Mouse (Mus musculus): ENCODE data around the gene Gpsm1.

Gene Gpsm1

DNA sequence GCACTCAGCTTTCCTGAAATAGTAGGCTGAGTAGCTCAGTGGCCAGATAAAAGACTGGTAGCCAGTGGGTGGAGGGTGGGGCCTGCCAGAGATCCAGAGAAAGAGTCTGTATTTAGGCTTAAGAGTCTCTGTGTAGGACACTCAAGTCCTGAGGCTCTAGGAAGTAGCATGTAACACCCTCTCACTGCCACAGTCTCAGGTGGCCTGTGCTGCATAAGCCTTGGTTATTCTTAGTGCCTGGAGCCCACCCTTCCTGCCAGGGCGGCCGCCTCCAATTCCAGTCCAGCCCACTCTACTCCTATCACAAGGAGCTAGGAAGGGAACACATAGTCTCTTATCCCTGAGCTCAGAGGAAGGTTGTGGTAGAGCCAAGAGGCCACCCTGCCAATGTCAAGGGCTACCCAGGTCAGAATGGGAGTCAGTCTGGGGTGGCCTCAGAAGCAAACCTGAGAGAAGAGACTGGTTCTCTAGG lies 26.2 kb downstream of the Gpsm1 start:
- DNase-seq (ENCODE audit: low read depth) = no peak

DNA sequence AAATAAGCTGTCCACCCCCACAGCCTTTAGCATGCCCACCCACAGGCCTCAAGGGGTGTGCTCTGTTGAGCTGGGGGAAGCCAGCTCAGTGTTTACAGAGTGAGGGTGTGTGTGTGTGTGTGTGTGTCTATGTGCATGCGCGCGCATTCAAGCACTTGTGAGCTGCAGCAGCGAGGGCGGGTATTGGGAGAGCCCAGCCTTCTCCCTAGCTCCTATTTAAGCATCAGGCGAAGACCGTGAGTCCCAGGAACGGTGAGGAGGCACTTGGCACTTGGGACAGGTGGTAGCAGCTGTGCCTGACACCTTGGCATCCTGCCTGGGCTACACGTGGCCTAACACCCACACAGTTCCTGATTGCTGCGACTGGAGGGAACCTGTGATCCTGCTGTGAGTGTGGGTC lies 26.7 kb downstream of the Gpsm1 start:
- no peak for DNase-seq (ENCODE audit: low read depth)

DNA sequence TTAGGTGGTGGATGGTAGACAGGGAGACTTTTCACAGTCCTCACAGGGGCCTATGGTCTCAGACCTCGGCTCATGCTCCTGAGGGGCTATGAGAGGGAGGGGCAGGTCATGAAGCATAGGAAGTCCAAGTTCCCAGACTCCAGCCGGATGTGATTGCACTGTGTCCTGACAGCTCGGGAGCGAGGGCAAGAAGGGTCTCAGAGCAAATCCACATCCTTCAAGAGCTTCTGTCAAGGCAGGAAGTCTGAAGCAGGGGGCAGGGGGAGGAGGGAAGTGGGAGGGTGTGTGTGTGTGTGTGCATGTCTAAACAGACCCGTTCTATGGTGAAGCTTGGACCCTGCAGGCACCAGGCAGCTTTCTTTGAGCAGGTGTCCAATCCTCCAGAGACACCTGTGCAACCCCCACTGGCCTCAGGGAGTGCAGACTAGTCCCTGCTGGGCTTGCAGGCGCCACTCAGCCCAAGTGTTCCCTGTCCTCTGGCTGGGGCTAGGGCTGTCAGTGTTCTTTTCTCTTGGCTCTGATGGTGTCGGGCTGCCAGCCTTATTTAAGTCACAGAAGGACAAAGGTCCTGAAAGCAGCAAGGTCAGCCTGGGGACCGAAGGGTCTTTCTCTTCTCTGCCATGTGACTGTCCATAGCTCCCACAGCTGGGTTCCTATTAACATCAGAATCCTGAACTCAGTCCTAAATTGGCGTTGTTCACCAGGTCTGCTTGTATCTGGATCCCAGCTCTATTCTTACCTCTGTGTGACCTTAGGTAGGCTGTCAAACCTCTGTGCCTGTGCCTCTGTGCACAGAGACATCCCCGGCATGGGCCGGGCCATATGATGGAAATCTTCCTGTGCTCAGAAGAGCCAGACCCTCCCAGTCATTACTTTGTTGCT lies 27.5 kb downstream of the Gpsm1 start:
- DNase-seq (ENCODE audit: low read depth) = no peak

DNA sequence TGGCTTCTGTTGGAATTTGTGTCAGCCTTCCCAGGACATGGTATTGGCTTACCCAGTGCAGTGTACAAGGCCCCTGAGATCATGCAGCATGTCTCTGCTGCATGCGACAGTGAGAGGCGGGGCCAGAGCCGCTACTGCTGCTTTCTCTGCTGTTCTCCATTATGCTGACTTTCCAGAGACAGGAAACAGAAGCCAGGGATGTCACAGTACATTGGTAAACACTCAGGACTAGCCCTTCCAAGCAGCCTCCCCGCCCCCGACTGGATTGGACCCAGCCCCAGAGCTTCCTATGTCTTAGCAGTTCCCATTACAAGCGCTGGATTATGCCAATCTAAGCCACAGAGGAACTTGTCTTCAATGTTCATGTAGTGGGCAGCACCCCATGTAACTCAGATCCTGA lies 32.9 kb downstream of the Gpsm1 start:
- no peak for DNase-seq (ENCODE audit: low read depth)

DNA sequence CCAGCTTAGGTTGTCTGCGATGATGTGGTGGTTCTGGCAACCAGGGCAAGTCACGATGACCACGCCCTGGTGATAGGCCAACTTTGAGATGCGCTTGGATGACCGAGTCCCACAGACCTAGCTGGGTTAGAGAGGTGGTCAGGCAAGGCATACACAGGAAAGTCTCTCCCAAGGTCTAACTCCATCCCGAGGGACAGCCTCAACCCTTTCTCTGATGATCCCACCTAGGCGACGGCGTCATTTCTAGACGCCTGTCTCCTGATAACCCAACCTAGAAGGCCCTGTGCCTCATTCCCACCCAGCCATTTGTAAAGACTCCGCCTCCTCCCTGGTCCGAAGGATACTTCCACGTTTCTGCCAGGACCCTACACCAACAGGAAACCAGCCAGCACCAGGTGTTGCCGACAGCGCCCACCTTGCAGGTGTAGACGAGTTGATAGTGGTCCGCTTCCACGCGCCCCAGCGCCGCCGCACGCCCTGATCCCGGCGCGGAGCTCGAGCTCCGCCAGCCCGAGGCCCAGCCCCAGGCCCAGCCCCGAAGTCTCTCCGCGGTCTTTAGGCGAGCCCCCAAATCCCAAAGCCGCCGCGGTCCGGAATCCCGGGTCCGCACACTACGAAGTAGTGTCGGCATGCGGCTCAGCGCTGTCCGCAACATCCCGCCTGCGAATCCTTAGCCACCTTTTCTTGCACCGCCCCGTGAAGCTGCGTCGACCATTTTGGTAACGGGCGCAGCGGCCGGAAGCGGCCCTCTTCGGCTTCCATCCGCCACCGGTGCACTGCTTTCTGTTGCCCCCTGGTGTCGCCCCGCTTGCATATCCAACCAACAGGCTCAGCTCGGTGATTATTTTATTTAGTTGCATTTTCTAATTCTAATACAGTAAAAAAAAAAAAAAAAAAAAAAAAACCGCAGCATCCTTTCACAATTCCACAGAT lies 36.3 kb downstream of the Gpsm1 start, which contains the start of gene Dnlz:
Gene Dnlz (minus strand): TSS at position 753 of the 933 bp plus-strand sequence.
- peak; percentile 96 for DNase-seq (ENCODE audit: low read depth)

DNA sequence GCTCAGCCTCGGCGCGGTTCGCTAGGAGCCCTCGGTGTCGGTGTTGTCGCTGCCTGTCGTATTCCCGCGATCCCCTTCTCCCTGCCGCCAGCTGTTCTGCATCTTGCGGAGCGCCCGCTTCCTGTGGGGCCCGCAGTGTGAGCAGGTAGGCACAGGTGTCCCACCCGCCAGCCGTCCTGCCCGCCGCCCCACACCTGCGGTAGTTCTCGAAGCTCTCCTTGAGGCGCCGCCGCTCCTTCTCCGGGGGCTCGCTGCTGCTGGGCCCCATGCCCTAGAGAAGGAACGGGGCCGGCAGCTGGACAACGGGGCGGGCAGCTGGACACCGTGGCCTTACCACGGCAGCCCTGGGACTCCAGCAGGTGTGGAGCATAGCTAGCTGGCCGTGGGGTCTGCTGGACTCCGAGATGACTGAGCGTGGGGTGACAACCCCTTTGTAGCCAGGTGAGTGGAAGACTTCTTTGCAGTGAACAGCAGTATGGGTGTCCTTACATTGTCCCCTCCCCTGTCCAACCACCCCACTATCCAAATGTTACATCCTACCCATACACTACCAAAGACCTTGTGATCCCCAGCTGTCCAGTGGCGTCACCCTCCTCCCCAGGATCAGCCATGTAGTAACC lies 37.1 kb downstream of the Gpsm1 start:
- DNase-seq (ENCODE audit: low read depth) = no peak

DNA sequence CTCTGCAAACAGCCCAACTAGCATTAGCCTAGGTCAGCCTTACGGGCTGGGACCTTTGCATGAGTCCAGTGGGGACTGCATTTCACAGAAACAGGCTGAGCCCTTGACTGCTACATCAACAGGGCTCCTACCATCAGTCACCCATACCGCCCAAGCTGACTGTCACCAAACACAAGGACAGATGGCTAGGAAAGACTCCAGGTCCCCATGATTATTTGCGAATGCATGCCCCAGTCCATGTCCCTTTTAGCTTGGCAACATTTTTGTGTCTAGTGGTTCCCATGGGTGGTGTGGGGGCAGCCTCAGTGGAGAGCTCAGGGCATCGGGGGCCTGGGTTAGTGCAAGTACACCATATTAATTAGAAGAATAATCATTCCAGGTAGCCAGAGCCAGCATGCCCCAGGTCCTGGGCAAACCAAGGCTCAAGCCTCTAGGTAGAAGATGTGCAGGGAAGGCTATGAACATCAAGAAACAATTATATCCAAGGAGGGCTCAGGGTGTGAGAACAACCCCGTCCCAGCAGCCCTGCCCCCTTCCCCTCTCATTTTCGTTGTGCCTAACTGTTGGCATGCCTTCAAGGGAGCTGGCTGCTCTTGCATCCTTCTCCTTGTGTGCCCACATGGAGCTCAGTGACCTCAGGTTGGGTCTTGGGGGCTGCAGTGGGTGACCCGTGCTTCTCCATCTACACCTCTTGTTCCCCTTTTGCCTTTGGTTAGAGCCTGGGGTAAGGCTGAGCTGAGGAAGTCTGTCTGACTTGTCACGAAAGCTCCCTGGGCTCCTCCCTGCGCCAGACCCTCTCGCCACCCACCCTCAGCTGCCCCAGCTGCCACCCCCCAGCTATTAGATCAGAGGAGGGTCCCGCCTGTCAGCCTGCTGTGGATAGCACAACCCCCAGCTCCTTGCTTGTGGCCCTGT lies 38.0 kb downstream of the Gpsm1 start:
- DNase-seq (ENCODE audit: low read depth) = no peak

DNA sequence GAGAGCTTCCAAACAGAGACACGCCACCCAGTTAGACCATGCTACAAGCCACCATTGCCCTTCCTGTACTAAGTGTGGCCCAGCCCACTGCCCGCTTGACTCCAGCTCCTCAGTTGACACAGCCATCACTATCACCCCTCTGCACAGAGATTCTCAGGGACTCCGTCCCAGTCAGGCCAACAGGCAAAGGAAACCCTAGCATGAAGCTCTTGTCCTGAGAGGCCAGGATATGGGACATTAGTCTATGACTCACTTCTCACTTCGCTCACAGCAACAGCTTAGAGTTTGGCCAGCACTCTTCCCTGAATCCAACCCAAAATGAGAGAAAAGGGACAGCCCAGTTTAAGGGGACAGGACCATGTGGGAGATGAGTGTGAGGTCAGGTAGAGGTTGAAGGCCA lies 39.1 kb downstream of the Gpsm1 start:
- DNase-seq (ENCODE audit: low read depth) = no peak

DNA sequence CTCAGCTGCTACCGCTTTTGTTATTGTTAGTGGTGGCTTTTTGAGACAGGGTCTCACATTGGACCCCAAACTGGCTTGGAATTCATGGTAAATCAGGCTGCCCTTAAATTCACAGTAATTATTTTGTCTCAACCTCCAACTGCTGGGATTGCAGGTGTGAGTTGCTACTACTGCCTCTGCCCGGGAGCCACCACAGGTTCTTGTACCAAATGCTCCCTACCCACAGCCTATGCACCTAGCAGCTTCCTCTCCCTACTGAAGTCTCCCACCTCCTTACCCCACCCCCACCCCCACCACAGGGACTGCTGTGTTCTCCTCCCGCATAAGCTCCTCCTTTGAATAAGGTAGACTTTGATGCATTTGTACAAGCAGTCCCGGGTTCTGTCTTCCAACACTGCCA lies 40.9 kb downstream of the Gpsm1 start:
- DNase-seq (ENCODE audit: low read depth) = no peak

DNA sequence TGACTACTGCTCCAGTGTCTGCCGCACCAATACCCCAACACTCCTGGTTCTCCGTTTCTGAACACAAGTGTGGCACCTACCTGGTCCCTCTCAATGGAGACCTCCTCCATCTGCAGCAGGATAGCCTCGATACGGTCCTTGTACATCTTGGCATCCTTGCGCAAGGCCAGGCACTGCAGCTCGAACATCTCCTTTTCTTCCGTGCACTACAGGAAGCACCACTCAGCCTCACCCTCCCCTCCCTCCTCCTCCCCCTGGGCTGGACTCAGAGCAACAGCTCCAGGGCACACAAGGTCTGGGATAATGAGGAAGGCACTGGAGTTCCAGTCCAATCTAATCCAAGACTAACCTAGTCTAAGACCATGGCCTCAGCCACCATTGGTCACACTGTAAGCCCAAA lies 41.4 kb downstream of the Gpsm1 start:
- no peak for DNase-seq (ENCODE audit: low read depth)

DNA sequence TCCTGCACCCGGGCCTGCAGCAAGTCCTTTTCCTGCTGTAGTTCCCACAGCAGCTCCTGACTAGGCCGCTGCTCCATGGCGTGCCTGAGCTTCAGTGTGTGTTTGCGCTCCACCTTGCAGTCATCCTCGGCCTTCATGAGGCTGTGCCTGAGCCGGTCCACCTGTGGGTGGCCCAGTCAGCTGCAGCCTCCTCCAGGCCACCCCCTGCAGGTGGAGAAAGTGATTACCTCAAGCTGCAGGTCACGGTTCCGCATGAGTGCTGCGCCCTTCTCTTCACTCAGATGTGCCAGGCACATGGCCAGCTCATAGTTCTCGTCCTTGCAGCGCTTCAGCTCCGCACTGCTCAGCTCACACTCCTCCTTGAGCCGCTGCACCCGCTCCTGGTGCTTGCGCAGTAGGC lies 42.2 kb downstream of the Gpsm1 start:
- DNase-seq (ENCODE audit: low read depth) = no peak

DNA sequence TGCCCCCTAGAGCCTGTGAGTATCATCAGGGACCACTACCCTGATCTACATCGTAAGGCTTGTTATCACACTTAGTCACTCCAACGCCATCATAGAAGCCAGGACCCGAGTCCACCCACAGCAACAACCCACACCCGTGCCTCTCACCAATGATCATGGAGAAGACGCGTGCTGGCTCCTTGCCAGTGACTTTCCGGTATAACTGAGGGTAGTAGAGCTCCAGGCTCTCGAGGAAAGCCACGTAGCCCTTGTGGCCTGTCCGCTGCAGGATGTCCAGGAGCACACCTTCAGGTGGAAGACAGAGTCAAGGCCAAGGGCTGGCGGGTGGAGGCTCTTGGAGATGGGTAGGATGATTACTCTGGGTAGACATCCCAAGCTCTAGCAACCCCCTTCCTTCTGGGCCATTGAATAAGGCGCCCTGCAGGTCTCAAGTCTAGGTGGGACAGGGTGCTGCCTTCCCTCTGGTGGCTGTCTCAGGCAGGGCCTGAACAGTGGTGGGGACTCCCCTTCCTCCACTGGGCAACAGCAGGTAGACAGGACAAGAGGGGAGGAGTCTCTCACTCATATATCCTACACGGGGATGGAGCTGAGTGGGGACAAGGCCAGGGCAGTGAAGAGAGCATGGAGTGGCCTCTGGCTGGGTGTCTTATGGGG lies 43.5 kb downstream of the Gpsm1 start:
- DNase-seq (ENCODE audit: low read depth) = no peak

DNA sequence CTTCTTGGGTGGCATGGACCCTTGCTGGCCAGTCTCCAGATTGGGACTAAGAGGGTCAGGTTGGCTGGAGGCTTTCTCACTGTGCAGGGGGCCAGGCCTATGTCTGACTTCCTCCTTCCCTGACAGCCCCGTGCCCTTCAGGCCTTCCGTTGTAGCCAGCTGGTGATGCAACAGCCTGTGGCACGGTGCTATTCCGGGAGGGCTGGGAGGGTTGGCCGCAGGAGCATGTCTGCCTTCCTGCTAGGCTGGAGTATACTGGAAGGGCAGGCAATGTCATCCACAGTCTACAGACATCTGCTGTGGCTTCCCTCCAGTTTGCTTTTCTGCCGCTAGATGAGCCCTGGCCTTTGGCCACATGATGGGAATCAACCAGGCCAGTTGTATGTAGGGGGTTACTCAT lies 44.7 kb downstream of the Gpsm1 start:
- no peak for DNase-seq (ENCODE audit: low read depth)

DNA sequence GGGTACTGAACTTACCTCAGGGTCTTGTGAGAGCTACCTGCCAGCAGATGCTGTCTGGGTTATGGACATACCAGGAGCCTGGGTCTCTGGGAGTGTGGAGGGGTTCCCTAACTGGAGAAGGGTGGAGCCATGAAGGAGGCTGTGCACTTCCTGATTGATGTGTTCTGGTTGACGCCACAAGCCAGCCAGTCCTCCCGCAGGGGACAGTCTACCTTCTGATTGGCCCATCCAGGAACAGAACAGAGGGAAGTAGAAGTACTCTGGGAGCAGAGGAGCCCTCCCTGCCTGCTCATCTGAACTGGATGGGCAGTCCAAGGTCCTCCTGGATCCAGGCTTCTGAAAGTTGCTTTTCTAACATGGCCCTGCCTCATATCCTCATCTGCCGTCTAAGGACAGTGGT lies 45.5 kb downstream of the Gpsm1 start, which contains the start of gene Card9:
Gene Card9 (minus strand): TSS at position 147 of the 400 bp plus-strand sequence.
- no peak for DNase-seq (ENCODE audit: low read depth)

DNA sequence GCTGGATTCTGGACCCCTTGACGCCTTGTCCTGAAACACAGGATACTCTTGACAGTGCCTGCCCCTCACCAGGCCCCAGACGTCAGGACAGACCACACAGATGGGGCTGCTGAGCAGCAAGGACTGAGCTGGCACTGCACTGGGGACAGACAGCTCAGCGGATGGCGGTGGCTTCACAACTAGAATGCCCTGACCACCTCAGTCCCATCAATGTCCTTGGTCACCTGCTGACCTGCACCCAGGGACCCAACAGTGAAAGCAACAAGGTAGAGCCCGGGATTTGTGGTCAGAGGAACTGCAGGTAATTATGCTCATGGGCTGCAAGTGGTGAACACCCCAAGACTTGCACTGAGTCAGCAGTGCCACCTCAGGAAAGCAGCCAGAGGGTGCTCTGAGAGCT lies 47.7 kb downstream of the Gpsm1 start:
- no peak for DNase-seq (ENCODE audit: low read depth)

DNA sequence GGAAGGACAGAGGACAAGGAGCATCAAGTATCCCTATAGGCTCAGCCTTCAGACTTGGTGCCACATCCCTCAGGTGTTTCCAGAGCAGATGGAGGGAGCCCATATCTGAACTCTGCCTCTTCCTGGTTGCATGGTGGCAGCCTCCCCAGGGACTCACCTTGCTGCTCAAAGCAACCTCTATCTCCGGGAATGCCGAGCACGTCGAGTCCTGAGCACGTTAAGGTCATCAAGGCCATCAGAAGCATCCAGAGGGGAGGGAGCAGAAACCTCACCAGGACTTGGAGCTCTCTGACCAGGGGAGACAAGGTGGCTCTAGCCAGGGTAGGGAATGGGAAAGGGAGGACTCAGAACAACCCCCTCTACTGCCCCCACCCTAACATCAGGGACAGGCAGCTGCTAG lies 48.2 kb downstream of the Gpsm1 start:
- DNase-seq (ENCODE audit: low read depth) = no peak

DNA sequence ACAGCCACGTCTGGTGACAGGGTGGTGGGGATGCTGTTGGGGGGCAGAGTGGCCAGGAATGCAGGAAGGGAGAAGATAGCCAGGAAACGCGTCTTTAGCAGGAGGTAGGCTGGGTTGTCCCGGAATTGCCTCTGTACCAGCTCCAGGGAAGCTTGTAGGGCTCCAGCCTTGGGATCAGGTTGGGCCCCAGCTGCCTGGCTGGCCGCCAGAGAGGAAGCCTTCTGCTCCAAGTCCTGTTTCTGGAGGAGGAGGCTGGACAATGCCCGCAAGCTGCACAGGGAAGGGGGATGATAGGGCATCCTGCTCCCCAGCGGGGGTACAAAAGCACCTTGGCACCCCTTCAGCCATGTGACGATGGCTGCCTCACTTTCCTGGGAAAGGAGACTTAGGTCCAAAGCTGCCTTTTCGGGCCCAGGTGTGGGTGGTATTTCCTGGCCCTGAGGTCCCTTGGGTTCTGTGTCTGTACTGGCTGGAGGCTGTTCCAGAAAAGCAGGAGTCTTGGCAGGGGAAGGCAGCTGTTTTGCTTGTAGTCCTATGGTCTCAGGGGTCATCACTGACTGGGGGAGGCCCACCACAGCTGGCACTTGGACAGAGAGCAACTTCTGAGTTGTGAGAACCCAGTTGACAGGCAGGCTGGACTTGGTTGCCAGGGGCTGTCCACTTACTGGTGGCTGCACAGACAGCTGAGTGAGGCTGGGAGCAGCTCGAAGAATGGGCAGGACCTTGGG lies 49.6 kb downstream of the Gpsm1 start:
- DNase-seq (ENCODE audit: low read depth) = peak; percentile 67

DNA sequence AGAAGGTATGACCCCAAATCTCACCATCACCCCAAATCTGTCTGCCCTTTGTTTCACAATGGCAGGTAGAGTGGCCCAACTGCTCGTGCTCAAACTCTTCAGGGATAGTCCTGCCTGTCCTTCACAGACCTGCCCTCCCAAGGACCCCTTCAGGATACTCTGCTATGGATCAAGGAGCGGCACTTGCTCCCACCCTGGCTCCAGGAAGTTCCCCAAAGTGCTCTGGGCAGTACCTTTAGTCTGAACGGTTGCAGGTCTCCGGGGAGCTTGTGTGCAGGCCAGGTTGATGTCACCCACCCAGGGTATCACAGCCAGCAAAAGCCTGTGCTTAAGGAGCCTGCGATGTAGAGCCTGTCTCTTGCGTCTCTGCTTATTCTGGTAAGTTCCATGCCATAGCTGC lies 52.6 kb downstream of the Gpsm1 start:
- DNase-seq (ENCODE audit: low read depth) = no peak

DNA sequence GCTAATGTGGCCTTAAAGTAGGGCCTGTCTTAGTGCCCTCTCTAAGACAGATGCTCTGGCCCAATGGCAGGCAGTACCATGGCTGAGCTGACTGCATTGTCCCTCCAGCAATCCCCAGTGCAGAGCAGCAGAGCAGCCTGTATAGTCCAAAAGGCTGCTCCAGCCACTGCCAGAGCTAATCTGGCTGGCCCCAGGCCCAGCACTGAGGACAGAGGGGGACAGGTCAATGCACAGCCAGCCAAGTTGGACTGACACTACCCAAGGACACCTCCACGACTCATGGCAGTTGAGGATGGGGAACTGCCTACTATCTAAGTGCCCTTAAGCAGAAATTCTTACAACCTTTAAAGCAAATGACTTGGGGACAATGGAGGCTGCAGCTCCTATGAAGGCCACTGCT lies 53.3 kb downstream of the Gpsm1 start:
- DNase-seq (ENCODE audit: low read depth) = no peak

DNA sequence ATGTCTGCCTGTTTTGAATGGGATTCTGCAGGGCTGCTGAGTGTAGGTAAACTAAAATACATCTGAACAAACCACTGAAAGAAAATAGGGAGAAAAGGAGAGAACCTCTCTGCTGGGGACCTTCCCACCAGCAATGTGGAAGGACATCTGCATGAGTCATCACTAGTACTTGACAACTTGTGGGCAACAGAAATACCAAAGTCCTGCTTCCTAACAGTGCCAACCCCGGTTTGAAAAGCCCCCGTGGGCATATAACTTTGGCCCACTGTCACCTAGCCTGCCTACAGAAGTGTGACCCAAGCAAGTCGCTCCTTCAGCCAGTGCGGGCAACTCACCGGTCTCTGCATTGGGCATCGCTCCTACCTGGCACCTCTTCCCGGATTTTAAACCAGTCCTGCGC lies 57.1 kb downstream of the Gpsm1 start:
- DNase-seq (ENCODE audit: low read depth) = peak; percentile 51

Data from NIH3T3 (cell line).